Mouse (Mus musculus) hematopoietic stem cell, adult 5-6 weeks (primary cell): ENCODE measurements around the gene Cdh6. TPM values are rescaled to one million over a fixed set of nuclear protein-coding genes. Genes with fewer than 3 reads are reported as not detected.

Experiments
- ATAC-seq, 2 experiments: fragments of 125-278 bp in 1 of 2; replicated peaks in 1 of 2; 2 replicates each; pipeline ENCODE4 v1.8.0; 2016 to 2017; ENCODE audit warnings: inconsistent platforms in 2 of 2, mild to moderate bottlenecking in 2 of 2, moderate number of reproducible peaks in 2 of 2, low read depth in 1 of 2, moderate TSS enrichment in 1 of 2; ENCODE audit not compliant: low FRiP score in 2 of 2, poor library complexity in 2 of 2, severe bottlenecking in 2 of 2, insufficient read depth in 1 of 2, low TSS enrichment in 1 of 2
- total RNA-seq: library from RNA; stranded (forward); fragments of 172-1452, 232-1000 nt; gene quantifications from 2 replicates; pipeline ENCODE4 v1.2.3, GENCODE M21; 2017

Gene Cdh6
- total RNA-seq, 1 experiment from 2014 or later: not detected

GRCm38 (mm10) chr15:13001549-13001948, 171.9 kb downstream of the Cdh6 start:
- no peak for ATAC-seq

DNA sequence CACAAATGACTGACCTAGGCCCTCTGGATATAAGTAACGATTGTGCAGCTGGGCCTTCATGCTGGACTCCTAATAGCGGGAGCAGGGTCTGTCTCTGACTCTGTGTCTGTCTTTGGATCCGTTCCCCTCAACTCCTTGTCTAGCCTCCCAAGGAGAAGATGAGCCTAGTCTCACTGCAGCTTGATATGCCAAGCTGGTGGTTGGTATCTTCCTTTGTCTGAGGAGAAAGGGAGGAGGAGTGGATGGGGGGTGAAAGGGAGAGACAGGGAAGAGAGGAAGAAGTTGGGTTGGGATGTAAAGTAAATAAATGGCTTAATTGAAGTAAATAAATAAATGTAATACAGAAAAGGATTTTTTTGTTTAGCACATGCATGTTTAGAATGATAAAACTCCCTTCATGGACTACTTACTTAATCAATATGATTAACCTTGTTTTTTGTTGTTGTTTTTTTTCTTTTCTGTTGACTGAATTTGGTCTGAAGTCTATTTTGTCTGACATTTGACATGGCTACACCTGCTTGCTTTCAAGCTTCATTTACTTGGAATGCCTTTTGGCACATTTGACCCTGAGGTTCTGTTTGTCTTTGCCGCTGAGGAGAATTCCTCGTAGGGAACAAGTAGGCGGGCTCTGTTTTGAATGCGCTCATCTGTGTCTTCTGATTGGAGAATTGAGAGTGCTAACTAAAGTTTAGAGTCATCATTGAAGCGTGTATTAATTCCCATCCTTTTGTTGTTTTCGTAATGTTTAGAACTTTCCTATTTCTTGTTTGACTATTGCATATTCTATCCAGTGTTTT, 178.7 kb downstream of the Cdh6 start:
- no peak for ATAC-seq
